Mouse (Mus musculus) bone marrow macrophage, adult 2 months (primary cell): ENCODE data around the gene Fblim1. TPM values are rescaled to one million over a fixed set of nuclear protein-coding genes. Genes with fewer than 3 reads are reported as not detected.

ENCODE experiments used
- H3K27ac ChIP-seq: 2 replicates; pipeline ENCODE4 v1.5.1; 2012; ENCODE audit warnings: low read depth, low read length; ENCODE audit not compliant: insufficient read depth
- H3K4me1 ChIP-seq: 2 replicates; pipeline ENCODE4 v1.6.1; 2012; ENCODE audit warnings: low read length; ENCODE audit not compliant: control insufficient read depth, insufficient read depth
- H3K4me3 ChIP-seq: 2 replicates; pipeline ENCODE4 v1.5.1; 2012; ENCODE audit warnings: mild to moderate bottlenecking, low read length, moderate library complexity; ENCODE audit not compliant: insufficient read depth
- CTCF ChIP-seq: IDR thresholded peaks from 2 replicates; pipeline ENCODE4 v1.5.1; 2012; ENCODE audit warnings: low read depth, mild to moderate bottlenecking, low read length, moderate library complexity
- POLR2A ChIP-seq: IDR thresholded peaks from 2 replicates; pipeline ENCODE4 v1.6.1; 2012; ENCODE audit warnings: mild to moderate bottlenecking, low read depth, low read length, borderline replicate concordance
- polyA plus RNA-seq: library from polyadenylated mRNA; stranded (reverse); fragments of >200 nt; gene quantifications from 2 replicates; pipeline ENCODE4 v1.2.4, GENCODE M21; 2012; ENCODE audit not compliant: missing spikeins, insufficient read depth, insufficient read length

Fblim1 gene
- polyA plus RNA-seq, 1 experiment: 65.0 TPM

GRCm38 (mm10) chr4:141601148-141601862, 4.6 kb downstream of the Fblim1 start:
- H3K27ac ChIP-seq: no peak overlapping the region
- H3K4me3 ChIP-seq: no peak overlapping the region
- TF ChIP-seq POLR2A (no peak), CTCF (peak; percentile 19; the same call in 1 of the 2 replicates)
- H3K4me1 ChIP-seq: peaks cover 56% of the 10 kb centered on the region

- TF ChIP-seq CTCF: no peak
- TF ChIP-seq POLR2A: no peak
- Histone ChIP-seq H3K27ac (no peak overlapping the region), H3K4me1 (peaks cover 54% of the 10 kb centered on the region), H3K4me3 (no peak overlapping the region)
These were observed 5.5 kb downstream of the Fblim1 start for GRCm38 (mm10) chr4:141600364-141600763.

- TF ChIP-seq POLR2A (no peak), CTCF (no peak)
- peaks cover 50% of the 10 kb centered on the region for H3K4me1 ChIP-seq
- peak overlapping the region; percentile 8; the same call in 1 of the 2 replicates for H3K4me3 ChIP-seq
- H3K27ac ChIP-seq: no peak overlapping the region
These were observed 6.4 kb downstream of the Fblim1 start for GRCm38 (mm10) chr4:141599251-141600141.

DNA sequence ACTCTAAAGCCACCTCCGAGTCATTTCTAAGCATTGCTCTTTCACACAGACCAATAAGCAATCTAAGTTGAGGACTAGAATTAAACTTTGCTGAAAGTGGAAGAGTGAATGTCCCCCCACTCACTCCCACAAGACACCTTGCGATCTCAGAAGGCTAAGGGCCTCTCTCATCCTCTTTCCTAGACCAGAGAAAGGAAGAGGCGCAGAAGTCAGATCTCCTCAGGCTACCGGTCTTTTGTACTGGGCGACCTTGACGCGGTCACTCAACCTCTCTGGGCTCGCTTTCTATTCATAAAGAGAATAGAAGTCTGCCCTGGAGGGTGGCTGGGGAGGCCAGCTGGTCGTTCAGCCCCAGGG, 7.0 kb downstream of the Fblim1 start:
- no peak overlapping the region for H3K27ac ChIP-seq

DNA sequence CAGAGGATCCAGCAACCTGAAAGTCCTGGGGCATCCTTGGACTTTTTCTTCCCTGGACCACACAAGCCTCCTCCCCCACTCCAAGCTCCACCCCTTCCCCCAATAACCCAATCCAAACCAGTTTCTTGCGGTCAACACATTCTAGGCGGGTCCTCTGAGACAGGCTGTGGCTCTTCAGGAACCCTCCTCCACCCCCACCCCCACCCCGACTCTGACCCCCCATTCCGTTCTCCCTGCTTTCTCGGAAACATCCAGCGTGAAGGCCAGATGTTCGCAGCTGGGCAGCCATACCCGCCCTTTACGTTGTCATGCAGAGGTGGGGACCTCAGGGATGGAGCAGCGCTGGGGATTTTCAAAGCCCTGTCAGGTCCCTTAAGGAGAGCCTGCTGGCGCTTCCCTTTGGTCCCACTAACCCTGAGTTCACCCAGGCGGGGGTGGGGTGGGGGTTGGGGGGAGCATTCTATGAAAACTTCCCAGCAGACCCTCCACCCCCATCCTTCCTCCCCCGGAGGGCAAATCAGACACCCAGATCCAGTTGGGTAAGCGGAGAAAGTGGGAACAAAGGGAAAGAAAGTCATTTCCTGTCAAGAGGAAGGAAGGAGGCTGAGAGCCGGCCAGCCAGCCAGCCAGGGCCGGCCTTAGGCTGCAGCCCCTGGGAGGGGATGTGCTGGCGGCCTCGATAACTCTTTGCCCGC, 7.5 kb downstream of the Fblim1 start:
- Histone ChIP-seq H3K27ac (no peak overlapping the region), H3K4me3 (no peak overlapping the region), H3K4me1 (peaks cover 39% of the 10 kb centered on the region)
- no peak for TF ChIP-seq CTCF
- TF ChIP-seq POLR2A: no peak

More for the DNA sequence above, 7.0 kb downstream of the Fblim1 start:
- no peak for TF ChIP-seq CTCF
- no peak for TF ChIP-seq POLR2A
- H3K4me1 ChIP-seq: peaks cover 44% of the 10 kb centered on the region
- H3K4me3 ChIP-seq: no peak overlapping the region

GRCm38 (mm10) chr4:141596700-141597328, 9.1 kb downstream of the Fblim1 start:
- Histone ChIP-seq H3K4me1 (peaks cover 24% of the 10 kb centered on the region), H3K4me3 (no peak overlapping the region), H3K27ac (no peak overlapping the region)
- TF ChIP-seq POLR2A: no peak
- no peak for TF ChIP-seq CTCF

DNA sequence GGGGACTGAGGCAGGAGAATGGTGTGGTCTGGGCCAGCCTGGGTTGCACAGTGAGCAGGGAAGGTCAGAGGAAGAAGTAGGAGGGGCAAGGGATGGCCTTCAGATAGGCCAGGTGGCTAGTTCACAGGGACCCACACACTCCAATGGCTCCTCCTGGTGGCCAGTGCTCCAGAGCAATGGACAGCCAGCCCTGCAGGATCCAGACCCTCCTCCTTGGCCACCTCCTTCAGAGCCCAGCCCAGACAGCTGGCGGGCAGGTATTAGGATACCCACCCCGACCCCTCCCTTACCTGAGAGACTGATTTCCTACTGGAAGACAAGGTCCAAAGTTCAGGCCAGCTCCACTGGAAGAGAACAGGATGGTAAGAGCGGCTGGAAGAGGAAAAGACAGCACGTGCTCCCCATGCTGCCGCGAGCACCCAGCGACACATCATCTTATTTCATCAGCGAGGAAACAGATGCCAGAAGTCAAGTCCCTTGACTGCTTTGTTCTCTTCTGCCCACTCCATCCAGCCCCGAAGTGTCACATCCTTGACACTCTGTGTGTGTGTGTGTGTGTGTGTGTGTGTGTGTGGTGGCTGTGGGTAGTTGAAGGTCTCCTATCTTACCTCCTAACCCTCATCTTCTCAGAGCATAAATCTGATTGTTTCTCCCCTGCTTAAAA, 10.2 kb downstream of the Fblim1 start:
- H3K4me1 ChIP-seq: peaks cover 14% of the 10 kb centered on the region
- no peak overlapping the region for H3K27ac ChIP-seq
- H3K4me3 ChIP-seq: no peak overlapping the region
- TF ChIP-seq POLR2A (no peak), CTCF (no peak)

GRCm38 (mm10) chr4:141595138-141595537, 10.8 kb downstream of the Fblim1 start:
- Histone ChIP-seq H3K4me3 (no peak overlapping the region), H3K27ac (no peak overlapping the region), H3K4me1 (peaks cover 12% of the 10 kb centered on the region)
- TF ChIP-seq CTCF (no peak), POLR2A (no peak)

GRCm38 (mm10) chr4:141591547-141591946, 14.3 kb downstream of the Fblim1 start:
- TF ChIP-seq CTCF (peak; percentile 81), POLR2A (no peak)
- no peak overlapping the region for H3K4me3 ChIP-seq
- H3K27ac ChIP-seq: no peak overlapping the region
- no peaks in the 10 kb centered on the region for H3K4me1 ChIP-seq
